Mouse (Mus musculus): ENCODE measurements around the gene Astn1.

The Astn1 gene

DNA sequence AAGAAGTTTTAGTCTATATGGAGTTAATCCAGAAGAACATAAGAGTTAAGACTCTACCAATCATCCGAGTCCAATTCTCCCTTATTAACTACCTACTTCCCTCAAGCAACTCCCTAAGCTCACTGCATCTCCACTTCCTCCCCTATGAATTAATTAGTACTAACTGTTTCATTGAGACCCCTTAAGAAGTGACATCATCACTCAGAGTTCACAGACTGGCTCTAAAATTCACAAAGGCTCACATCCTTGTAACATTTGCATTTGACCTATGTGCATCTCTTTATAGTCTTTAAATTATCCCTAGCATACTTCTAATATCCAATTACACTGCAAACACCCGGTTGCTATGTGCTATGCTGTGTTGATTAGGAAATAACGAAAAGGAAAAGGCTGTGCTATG, 174.1 kb downstream of the Astn1 start:
- DNase-seq (ENCODE audit: low spot score in 2 of 2), result no peak

DNA sequence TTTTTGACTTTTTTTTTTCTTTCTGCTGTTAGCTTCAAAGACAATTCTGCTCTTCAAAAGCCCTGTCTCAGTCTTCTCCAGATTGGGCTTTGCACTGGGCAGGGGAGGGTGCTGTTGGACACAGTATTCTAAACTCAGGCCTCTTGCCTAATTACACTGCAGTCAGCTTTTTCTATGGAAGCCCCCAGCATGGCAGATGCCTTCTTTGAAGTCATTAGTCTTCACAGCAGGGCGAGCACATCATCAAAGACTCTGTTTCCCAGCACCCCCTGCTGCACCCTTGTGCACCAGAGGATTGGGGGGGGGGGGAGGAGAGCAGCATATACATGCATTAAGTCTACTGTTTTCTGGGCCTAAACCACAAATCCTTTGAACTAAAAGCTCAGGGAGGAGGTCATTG, 174.8 kb downstream of the Astn1 start:
- DNase-seq (ENCODE audit: low spot score in 2 of 2), result no peak

DNA sequence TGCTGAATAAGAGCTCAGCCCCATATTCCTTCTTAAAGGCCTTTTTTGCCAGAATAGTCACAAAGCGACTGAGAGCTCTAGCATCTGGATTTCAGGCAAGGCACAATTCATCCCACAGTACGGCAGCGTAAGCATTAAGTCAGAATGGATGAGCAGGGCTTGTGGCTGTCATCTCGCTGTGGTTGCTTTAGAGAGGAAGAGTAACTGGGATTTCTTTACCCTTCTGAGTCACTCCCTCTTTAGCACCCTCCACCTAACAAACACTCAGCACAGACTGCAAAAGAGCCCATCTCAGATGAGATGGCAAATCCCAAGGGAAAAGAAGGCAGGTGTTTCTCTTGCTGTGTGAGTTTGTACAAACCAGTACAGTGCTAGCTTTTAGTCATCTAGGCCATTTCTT, 183.0 kb downstream of the Astn1 start:
- no peak for DNase-seq (ENCODE audit: low spot score in 2 of 2)

DNA sequence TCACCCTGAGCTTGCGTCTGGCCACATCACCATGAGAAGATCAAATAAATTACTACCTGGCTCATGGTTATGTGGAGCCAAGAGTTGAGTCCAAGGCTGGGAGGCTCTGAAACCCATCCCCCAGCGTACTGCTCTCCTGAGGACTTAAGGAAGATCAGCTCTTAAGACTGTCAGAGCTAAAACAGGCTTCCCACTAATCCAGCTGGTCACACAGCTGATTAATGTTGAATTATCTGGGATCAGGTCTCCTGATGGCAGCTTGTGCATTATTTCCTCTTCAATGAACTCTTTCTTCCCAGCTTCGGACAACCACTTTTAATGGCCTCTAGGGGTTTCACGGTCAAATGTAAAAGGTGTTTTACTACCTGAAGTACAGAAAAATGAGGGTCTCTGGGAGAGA, 184.4 kb downstream of the Astn1 start:
- no peak for DNase-seq (ENCODE audit: low spot score in 2 of 2)

DNA sequence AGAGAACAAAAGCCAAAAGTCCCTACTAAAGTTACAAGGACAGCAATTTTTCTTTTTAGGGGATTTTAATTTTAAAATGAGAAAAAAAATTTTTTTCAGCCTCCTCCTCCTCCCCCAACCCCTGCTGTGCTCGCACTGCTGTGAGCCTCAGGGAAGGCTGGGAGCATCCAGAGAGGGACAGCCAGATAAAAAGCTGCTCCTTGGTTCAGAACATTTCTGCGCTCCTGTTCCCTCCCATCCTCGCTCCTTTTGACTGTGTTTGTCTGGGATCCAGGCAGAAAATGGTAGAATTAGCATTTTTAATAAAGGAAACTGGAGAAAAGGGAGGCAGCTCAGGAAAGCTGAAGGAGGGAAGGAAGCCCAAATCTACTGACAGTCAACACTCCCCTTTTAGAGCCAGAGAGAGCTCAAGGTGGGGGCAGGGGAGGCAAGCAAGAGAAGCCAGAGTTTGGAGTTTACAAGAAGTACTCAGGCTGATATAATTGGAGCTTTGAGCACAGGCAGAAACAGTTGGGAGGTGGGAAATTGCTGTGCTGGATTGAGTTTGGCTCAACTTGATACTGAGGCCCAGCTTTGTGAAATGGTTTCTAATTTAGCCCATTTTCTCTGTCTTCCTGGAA, 185.6 kb downstream of the Astn1 start:
- no peak for DNase-seq (ENCODE audit: low spot score in 2 of 2)

DNA sequence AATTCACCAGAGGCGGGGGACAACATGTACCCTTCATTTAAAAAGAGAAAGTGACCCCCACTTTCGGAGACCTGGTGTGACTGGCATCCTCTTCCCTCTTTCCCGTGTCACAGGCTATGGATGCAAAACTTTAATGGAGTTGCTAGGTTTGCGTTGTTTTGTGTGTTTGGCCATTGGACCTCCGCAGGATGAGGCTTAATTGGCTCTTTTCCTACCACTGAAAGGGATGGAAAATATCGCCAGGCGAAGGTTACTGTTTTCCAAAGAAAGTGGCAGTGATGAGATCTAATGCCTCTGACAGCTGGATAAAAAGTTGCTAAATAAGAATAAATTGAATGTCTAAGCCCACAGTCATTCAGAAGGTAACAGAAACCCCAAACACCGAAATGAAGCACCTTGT, 186.2 kb downstream of the Astn1 start:
- DNase-seq (ENCODE audit: low spot score in 2 of 2), result no peak

DNA sequence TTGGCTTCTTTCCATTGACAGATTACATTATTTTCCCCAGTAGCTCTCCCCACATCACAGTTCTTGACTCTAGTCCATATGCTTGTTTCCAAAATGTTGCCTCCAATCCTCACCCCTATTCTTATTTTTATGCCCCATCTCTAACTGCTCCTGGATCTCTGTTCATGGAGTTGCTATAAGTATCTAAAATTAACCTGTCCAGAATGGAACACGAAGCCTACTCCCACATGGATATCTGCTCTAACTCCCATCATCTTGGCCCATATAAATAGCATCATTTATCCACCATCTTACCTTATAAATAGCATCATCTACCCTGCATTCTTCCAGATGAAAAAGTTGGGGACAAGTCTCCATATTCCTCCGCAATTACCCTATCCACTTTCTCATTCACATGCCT, 187.5 kb downstream of the Astn1 start:
- DNase-seq (ENCODE audit: low spot score in 2 of 2), result no peak

DNA sequence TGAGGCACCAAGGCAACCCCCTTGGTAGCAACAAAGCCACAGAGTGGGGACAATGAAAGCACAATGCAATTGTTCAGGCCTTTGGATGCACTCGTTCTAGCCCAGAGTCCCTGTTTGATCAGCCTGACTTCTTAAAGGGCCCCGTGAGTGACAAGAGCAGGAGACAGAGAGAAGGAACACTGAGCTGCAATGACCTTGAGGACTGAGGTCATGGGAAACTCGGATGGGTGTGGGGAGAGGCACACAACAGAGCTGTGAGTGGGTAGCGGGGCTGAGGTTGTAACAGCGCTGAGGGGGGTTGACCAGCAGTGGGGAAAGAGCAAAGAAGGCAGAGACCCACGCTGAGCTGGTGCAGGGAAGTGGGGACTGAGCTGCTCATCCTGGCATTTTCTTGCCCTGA, 189.9 kb downstream of the Astn1 start:
- no peak for DNase-seq (ENCODE audit: low spot score in 2 of 2)

DNA sequence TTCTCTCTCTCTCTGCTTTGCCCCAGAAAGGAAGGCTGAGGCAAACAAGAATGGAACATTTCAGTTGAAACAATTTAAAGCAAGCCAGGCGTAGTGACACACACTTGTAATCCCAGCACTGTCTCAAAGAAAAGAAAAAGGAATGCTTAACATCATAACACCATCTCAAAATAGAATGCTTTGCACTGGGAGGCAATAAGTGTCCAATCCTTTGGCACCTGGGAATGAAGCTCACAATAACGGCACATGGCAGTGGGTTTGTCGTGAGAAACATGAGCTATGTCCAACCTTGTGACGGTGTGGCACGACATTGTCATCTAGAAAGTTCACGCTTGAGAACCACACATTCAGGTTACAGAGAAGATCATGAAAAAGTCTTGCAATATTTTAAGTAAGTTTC, 191.3 kb downstream of the Astn1 start:
- DNase-seq (ENCODE audit: low spot score in 2 of 2), result no peak

DNA sequence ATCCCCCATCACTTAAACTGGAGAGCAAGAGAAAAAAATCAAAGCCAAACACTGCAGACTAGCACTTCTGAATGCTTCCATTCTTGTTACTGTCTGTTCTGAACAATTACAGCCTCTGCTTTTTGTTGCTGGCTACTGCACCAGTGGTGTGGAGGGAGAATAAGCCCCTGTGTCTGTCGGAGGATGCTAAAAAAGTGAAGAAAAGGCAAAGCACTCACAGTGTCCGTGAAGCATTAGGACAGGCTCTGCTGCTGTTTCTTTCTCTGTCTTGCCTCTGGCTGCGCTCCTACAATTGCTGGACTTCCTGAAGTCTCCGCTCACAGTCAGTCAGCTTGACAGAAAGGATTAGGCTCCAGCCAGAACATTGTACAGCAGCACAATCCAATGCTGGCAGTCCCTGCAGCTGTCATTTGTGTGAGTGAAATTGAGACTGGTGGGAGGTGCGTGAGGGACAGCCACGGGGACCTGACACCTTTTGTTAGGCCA, 192.0 kb downstream of the Astn1 start:
- no peak for DNase-seq (ENCODE audit: low spot score in 2 of 2)

DNA sequence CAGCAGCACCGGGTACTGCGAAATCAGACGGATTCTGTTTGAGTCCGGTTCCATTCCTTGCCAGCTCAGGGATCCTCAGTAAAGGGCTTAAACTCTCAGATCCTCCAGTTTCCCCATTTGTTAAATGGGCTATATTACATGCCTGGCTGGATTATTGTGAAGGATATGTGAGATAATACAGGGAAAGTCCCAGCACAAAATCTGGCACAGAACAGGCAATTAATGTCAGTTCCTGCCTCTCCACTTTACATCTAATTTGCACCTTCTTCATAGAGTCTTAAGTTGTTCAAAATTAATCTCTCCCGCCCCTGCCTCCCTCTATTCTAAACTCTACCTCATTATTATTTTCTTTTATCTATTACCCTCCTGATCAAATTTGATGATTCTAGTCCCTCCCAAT, 211.1 kb downstream of the Astn1 start:
- DNase-seq (ENCODE audit: low spot score in 2 of 2), result no peak

DNA sequence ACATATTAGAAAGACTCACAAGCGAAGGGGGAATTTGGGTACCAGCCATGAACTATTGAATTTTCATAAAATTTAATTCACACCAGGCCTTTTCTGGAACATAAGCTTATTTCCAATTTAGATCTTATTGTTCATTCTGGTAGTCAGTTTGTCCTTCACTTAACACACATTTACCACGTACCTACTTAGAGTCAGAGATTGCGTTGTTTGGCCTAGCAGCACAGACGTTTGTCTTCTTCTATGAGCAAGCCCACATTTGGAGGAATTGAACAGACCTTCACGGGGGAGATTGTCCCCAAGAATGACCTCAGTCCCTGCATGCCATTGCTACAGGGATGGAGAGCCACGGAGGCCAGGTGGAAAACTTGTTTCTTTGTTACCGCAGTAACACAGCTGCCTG, 211.5 kb downstream of the Astn1 start:
- no peak for DNase-seq (ENCODE audit: low spot score in 2 of 2)

DNA sequence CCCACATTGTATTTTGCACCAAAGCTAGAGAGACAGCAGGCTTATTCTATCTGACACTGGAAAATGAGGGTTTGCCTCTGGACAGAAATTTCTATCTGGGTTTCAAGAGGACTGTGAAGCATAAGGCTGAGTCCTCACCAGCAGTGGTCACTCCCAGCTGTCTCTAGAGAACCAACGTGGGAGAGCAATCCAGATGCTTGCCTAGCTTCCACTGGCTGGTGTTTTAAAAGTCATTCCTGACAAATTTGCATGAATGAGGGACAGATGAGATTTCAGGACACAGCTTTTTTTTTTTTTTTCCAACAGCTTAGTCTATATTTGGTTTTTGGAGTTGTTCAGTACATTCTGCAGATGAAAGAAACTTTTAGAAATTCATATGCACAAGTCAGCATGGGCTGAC, 213.9 kb downstream of the Astn1 start:
- no peak for DNase-seq (ENCODE audit: low spot score in 2 of 2)

DNA sequence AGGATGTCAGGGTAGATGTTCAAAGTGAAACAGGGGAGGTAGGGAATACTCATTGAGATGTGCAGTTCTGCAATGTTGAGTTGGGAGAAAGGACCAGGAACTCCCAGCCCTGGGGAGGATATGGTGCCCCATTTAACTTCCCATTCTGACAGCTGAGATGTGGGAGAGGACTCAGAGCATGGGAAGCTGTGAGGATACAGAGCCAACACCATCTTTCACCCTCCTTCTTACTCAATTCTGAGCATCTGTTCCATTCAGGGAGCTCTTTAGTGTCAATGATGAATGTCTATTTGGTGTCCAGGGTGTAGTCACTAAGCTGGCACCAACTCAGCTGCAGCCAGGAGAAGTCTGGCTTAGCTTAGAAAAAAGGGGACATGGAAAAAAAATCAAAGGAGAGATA, 219.7 kb downstream of the Astn1 start:
- no peak for DNase-seq (ENCODE audit: low spot score in 2 of 2)

DNA sequence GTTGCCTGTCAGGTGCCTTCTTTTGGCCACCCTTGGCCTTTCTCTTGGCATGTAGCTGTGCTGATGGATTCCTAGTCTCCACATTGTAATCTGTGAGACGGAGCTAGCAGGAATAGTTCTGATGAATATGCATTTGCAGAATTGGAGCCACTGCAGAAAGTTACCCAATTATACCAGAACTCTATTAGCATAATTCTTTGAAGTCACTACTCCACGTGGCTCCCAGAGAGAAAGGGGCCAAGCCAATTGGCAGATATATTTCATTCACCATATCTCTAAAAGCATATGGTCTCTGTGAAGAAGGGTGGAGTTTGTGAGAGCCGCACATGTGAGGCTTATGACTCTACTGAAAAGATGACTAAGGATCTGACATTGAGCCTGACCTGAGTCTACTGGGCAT, 226.8 kb downstream of the Astn1 start:
- DNase-seq (ENCODE audit: low spot score in 2 of 2), result no peak

DNA sequence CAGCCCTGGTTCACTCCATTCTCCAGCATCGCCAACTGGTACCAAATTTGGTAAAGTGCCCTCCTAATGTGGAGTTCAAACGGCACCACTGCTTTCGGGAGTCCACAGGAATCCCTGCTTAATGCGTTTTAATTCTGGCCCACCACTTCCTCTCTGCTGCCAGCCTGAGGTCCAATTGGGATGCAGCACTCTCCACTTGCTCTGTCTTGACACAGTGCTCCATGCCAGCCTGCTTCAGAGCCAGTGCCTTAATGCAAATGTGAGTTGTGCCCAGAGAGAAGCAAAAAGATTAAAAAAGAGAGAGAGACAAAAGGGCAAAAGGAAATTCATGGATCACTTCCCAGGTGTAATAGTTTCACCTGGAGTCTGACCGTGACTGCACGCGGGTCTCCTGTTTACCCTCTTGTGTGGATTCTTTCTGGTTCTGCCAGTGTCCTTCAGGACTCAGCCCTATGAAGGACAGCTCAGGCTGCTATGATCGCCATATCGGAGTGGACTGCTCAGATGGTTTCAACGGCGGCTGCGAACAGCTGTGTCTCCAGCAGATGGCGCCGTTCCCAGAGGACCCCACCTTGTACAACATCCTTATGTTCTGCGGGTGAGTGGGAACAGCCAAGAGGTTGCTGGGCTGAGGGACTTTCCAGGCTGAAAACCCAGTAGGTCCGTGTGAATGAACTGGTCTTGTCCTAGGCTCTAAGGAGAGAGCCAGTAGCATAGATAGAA, 234.8 kb downstream of the Astn1 start:
- DNase-seq (ENCODE audit: low spot score in 2 of 2), result no peak

DNA sequence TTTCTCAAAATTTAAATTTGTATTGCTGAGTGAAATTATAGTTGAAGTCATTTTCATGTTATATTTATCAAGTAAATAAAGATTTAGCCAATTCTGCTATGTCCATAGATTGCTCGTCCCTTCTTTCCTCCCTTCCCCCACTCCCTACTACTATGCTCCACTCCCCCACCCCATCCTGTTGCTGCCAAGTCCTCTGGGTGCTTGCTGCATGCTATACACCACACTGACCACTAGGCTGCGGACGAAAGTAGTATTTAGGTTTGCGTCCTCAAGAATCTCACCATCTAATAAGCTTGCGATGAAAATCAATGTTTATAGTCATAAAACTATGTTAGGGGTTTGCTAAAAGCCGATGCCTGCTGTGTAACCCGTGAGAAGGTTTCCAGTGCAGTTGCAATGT, 235.9 kb downstream of the Astn1 start:
- no peak for DNase-seq (ENCODE audit: low spot score in 2 of 2)

DNA sequence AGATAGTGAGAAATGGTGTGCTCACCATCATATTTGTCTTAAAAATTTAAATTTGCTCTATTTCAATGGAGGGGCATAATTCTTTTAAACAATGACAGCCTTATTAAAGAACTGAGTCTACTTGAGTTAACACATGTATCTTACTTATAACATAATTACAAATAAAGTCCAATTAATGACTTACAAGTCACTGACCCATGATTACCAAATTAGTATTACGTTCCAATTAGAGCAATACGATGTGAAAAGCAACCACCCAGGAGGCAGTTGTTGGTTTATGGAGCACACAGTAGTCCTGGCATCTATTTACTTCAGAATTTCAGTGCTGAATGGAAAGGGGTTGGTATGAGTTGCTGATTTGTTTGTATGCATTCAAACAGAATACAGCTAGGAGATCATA, 237.4 kb downstream of the Astn1 start:
- DNase-seq (ENCODE audit: low spot score in 2 of 2), result no peak

DNA sequence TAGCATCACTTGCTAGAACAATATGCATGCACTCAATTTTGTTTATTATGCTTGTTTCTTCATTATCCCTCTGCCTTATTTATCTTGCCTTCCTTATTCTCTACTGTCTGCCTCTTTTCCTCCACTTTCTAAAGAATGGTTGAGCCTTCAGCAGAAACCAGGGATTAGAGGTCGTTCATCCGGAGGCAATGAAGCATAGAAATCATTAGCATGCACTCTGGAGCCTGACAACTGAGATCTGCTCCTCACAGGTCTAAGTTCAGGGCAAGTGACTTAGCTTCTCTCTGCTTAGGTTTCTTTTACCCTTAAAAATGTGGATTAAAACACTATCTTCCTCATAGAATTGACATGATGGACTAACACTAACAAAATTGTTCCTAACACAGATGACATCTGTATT, 241.0 kb downstream of the Astn1 start:
- no peak for DNase-seq (ENCODE audit: low spot score in 2 of 2)

DNA sequence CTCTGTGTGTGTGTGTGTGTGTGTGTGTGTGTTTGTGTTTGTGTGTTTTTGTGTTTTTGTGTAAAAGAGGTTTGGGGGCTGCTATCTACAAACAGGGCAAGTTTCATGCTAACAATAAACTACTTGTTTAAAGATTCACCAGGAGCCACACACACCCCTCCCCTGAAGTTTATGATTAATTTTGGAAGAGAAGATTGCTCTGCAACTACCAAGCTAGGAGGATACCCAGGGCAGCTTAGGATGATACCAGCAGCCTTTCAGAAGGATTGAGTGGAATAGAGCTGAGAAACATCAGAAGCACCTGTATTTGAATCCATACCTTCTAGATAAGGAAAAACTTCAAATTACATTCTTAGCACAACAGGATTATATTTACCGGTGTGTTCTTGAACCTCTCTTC, 242.1 kb downstream of the Astn1 start:
- DNase-seq (ENCODE audit: low spot score in 2 of 2), result no peak

DNA sequence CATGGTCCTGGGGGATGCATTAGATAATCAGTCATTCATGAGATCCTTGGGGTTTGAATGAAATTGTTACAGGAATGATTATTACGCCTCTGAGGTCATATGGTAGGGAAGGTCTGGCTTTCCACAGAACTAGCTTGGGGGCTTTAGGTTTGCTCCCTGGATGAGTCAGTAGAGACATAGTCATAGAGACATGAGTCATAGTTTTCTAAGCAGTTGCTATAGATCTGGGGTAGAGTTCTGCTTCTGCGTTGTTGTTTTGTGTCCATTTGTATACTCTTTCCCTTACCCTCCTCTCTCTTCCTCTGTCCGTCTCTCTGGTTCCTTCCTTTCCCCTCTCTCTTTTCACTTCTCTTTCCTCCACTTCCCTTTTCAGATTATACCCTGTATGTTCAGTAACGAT, 243.5 kb downstream of the Astn1 start:
- DNase-seq (ENCODE audit: low spot score in 2 of 2), result no peak

DNA sequence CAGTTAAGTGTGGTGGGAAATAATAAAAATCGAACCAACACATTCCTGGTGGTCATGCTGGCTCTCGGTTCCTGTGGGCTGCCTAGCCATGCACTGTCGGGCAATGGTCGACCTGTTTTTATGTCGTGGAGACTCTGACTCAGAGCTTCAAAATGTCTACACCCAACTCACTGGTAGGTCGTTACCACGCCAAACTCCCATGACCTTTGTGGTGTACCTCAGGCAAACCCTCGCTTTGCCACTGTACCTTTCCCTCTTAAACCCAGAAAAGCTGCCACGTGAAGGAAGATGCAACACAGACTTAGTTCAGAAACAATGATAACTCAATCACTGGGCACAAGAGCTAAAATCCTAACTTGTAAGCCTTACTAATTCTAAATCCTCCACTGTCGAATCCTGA, 244.3 kb downstream of the Astn1 start:
- no peak for DNase-seq (ENCODE audit: low spot score in 2 of 2)

DNA sequence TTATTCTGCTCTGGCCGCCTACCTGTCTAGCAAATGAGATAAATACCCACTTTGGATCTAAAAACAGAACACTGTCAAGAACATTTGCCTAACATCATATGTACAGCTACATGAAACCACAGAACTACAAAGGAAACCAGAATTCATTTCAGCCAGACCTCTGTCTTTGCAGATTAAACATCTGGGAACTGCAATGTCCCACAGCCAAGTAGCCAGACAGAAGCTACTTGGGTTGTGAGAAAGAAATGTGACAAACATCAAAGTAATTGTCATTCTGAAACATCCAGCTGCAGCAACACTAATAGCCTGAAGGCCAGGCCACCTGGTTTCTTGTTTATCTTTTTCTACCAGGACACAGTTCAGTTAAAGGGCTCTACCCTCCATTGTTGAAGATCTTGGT, 245.1 kb downstream of the Astn1 start:
- DNase-seq (ENCODE audit: low spot score in 2 of 2), result no peak

DNA sequence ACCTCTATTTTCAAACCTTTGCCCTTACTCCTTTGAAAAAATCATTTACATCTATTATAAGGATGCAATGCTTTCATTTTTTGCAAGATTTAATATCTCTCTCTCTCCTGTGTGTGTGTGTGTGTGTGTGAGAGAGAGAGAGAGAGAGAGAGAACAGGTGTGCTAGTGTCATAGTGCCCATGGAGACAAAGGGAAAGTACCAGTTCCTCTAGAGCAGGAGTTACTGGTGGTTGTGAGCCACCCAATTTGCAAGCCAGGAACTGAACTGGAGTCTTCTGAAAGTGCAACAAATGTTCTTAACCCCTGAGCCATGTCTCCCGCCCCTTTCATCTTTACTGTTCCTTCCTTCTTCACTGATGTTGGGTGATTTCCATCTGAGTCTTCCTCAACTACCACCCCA, 253.1 kb downstream of the Astn1 start:
- DNase-seq (ENCODE audit: low spot score in 2 of 2), result no peak
